Mouse (Mus musculus) kidney, embryonic 14.5 days (tissue): Measurements from ENCODE around the gene Naa50. TPM values are rescaled to one million over a fixed set of nuclear protein-coding genes. Genes with fewer than 3 reads are reported as not detected.

Experiments used
- ATAC-seq: fragments of 200-750 bp; cut with Nextera tagmentation; 2 replicates; pipeline ENCODE4 v1.8.0; 2017; ENCODE audit warnings: moderate number of reproducible peaks, mild to moderate bottlenecking, moderate TSS enrichment, moderate library complexity; ENCODE audit not compliant: low FRiP score, low TSS enrichment
- H3K27ac ChIP-seq: fragments of 300-500 bp; sonication (generic); 2 replicates; pipeline ENCODE4 v1.5.1; 2014; ENCODE audit warnings: low read depth, mild to moderate bottlenecking, low read length, moderate library complexity, mixed read lengths
- H3K27me3 ChIP-seq: fragments of 300-500 bp; sonication (generic); 2 replicates; pipeline ENCODE4 v1.6.1; 2014; ENCODE audit warnings: mild to moderate bottlenecking, low read length; ENCODE audit not compliant: control insufficient read depth, insufficient read depth
- H3K36me3 ChIP-seq: fragments of 300-500 bp; sonication (generic); 2 replicates; pipeline ENCODE4 v1.6.1; 2014; ENCODE audit warnings: low read length, mixed read lengths; ENCODE audit not compliant: control insufficient read depth, insufficient read depth
- H3K4me1 ChIP-seq: fragments of 300-500 bp; sonication (generic); 2 replicates; pipeline ENCODE4 v1.6.1; 2014; ENCODE audit warnings: low read length, mixed read lengths; ENCODE audit not compliant: control insufficient read depth, insufficient read depth
- H3K4me2 ChIP-seq: fragments of 300-500 bp; sonication (generic); replicated peaks from 2 replicates; pipeline ENCODE4 v1.6.1; 2014; ENCODE audit warnings: low read depth, mild to moderate bottlenecking, low read length
- H3K4me3 ChIP-seq: fragments of 300-500 bp; sonication (generic); 2 replicates; pipeline ENCODE4 v1.5.1; 2014; ENCODE audit warnings: mild to moderate bottlenecking, low read length
- H3K9ac ChIP-seq: fragments of 300-500 bp; sonication (generic); 2 replicates; pipeline ENCODE4 v1.6.1; 2014; ENCODE audit warnings: low read depth, mild to moderate bottlenecking, low read length, moderate library complexity
- H3K9me3 ChIP-seq: fragments of 300-500 bp; sonication (generic); 2 replicates; pipeline ENCODE4 v1.6.1; 2016; ENCODE audit warnings: low read length; ENCODE audit not compliant: control insufficient read depth
- WGBS: fragments of 180-500 bp; shearing (Covaris S2); extraction: QIAGEN DNeasy Blood & Tissue Kit; methylation state at CpG from one replicate; pipeline ENCODE4 v1.1.7; 2014; 5-methylcytosine and 5-hydroxymethylcytosine counted together
- polyA plus RNA-seq: library from polyadenylated mRNA; unstranded; fragments of >200 nt; fragmentation: Nextera tagmentation; extraction: Ambion mirVana; gene quantifications from 2 replicates; pipeline ENCODE4 v1.2.1, GENCODE M21; 2014

The Naa50 gene
- polyA plus RNA-seq, 1 experiment from 2014 or later = 77.4 TPM

DNA sequence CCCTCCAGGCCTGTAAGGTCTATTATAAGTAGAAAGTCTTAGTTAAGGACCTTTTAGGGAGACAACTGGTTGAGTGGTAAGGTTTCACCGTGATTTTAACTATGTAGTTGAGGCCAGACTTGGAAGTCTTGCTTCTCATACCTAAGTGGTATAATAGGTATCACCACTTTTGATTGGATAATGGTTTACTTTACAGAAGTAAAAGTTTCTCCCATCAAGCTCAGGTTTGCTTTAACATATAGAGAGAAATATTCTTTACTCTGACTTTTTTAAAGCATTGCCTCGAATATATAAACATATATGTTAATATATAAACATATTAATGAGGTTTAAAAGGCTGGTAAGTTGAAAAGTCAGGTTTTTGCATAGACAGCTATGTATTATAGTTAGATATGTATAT, 24.2 kb downstream of the Naa50 start:
- Histone ChIP-seq H3K4me3 (no peak overlapping the region), H3K4me1 (no peaks in the 10 kb centered on the region), H3K4me2 (no peak overlapping the region), H3K27ac (no peak overlapping the region), H3K36me3 (peaks cover 16% of the 10 kb centered on the region), H3K9me3 (no peaks in the 10 kb centered on the region), H3K27me3 (no peaks in the 10 kb centered on the region), H3K9ac (no peak overlapping the region)
- 89% methylated on average over 2 of the region's 2 CpGs for WGBS
- ATAC-seq = no peak

DNA sequence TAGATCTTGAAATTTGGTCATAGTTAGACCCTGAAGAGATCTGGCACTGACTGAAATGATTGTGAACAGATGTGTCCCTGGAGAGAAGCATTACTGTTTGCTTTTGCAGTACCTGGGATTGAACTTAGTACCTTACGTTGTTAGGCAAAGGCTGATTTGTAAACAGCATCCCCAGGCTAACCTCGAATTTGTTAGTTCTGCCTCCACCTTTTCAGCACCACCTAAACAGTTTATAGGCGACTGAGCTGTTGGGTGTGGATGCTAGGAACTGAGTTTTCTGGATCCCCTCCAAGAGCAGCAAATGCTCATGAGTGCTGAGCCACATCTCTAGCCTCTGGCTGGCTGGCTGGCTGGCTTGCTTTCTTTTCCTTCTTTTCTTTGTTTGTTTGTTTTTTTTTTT, 25.6 kb downstream of the Naa50 start:
- ATAC-seq = no peak
- Histone ChIP-seq H3K4me3 (no peak overlapping the region), H3K9me3 (no peaks in the 10 kb centered on the region), H3K36me3 (peaks cover 2% of the 10 kb centered on the region; the same call in 1 of the 2 replicates), H3K4me1 (no peaks in the 10 kb centered on the region), H3K4me2 (no peak overlapping the region), H3K27me3 (no peaks in the 10 kb centered on the region), H3K27ac (no peak overlapping the region), H3K9ac (no peak overlapping the region)
- WGBS = 49% methylated on average over 3 of the region's 3 CpGs

DNA sequence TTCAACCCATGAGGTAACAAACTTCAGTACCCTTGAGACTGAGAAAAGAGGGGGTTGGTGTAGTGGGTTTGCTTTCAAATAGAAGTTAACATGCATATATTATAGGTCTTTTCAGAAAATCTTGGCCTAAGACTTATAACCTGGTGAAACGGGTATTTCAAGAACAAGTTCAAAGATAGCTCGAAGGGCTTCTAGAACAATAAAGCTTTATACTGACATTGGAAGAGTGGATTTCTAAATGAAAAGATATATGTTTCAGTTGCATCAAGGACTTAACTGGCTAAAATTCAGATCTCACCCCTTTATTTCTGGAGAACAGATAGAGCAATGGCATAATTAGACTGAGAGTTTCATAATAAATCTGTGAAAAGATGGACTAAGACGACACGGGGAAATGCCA, 29.4 kb downstream of the Naa50 start:
- H3K9me3 ChIP-seq = no peaks in the 10 kb centered on the region
- no peak overlapping the region for H3K4me2 ChIP-seq
- H3K4me1 ChIP-seq = peaks cover 2% of the 10 kb centered on the region
- no peaks in the 10 kb centered on the region for H3K36me3 ChIP-seq
- H3K9ac ChIP-seq = no peak overlapping the region
- 86% methylated on average over 4 of the region's 4 CpGs for WGBS
- H3K4me3 ChIP-seq = no peak overlapping the region
- no peak for ATAC-seq
- no peaks in the 10 kb centered on the region for H3K27me3 ChIP-seq
- H3K27ac ChIP-seq = no peak overlapping the region

DNA sequence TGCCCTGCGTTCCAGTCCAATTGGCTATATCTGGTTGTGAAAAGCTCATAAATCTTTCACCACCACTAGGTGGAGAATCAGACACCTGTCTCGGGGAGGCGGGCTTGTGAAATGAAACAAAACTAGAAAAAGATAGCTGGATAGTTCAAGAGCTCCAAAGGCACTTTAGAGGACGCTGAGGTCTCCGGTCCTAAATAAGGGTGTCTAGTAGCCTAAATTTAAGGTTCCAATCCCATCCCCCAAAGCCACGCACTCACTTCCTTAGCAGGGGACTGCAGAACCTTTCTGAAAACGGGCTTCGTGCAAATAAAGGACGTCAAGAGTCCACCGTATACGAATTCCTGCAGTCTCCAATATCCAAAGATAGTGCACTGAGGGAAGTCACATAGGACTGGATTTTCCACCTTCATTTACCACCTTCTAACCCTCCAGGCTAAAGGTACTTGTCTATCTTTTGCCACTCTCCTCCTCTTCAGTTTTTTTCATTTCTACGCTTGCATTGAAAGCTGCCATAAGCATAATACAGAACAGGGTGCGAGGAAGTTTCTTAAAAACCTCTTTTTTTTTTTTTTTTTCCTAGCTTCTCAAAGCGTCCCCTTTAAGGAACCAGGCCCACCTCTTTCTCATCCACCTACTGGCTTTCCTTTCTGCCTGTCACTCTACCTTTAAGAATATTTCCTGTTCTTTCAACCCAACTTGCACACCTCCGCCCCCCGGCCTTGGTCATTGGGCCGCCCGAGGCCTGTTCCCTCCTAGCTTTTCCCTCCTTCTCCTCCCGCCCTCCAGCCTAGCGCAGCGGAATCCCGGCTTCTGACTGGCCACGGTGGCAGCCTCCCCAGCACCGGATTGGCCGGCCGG, 32.9 kb downstream of the Naa50 start:
- Histone ChIP-seq H3K4me3 (peak overlapping the region; percentile 90), H3K27ac (peak overlapping the region; percentile 86), H3K4me1 (peaks cover 14% of the 10 kb centered on the region), H3K9me3 (no peaks in the 10 kb centered on the region), H3K9ac (peak overlapping the region; percentile 97), H3K27me3 (no peaks in the 10 kb centered on the region), H3K36me3 (no peaks in the 10 kb centered on the region), H3K4me2 (peak overlapping the region; percentile 67)
- WGBS = 0% methylated on average over 26 of the region's 26 CpGs
- ATAC-seq = peak; percentile 100

DNA sequence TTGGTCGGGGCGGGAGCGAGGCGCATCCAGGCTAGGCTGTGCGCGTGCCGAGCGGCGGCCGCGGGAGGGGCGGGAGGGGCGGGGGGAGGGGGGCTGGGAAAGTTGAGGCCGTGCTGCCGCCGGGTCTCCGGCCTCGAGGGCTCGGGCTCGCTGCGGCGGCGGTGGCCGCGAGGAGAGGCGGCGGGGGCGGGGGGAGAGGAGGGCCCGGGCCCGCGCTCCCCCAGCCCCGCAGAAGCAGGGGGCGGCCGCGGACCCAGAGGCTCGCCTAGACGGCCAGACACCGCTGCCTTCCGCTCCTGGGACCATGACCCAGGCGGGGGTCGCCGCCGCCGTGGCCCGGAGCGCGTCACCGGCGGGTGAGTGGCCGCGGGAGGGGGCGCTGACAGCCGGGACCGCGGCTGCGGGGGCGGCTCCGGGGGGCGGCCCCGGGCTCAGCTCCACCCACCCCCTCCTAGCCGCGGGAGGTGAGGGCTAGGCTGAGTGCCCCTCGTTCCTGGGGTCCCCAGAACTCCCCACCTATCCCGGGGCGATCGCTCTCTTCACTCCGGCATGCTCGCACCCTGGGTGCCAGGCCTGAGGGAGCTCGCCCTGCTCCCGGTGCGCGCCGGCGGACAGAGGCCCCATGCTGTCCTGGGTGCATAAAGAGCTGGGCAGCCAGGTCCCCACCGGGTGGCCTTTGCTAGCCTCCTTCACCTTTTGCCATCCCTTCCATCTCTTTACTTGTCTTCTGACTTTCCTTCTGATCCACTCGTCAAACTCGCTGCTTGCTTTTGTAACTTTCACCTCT, 33.7 kb downstream of the Naa50 start, which contains the start of gene Usf3:
Gene Usf3 (plus strand): TSS at position 92 of the 787 bp plus-strand sequence.
- peak; percentile 72 for ATAC-seq
- 0% methylated on average over 30 of the region's 77 CpGs for WGBS
- Histone ChIP-seq H3K9ac (peak within 1 kb of the TSS; percentile 97), H3K4me2 (peak within 1 kb of the TSS; percentile 67), H3K4me3 (peak within 1 kb of the TSS; percentile 90), H3K27me3 (no peaks in the 10 kb centered on the region), H3K36me3 (no peaks in the 10 kb centered on the region), H3K27ac (peak within 1 kb of the TSS; percentile 97), H3K9me3 (no peaks in the 10 kb centered on the region), H3K4me1 (peaks cover 14% of the 10 kb centered on the region)

DNA sequence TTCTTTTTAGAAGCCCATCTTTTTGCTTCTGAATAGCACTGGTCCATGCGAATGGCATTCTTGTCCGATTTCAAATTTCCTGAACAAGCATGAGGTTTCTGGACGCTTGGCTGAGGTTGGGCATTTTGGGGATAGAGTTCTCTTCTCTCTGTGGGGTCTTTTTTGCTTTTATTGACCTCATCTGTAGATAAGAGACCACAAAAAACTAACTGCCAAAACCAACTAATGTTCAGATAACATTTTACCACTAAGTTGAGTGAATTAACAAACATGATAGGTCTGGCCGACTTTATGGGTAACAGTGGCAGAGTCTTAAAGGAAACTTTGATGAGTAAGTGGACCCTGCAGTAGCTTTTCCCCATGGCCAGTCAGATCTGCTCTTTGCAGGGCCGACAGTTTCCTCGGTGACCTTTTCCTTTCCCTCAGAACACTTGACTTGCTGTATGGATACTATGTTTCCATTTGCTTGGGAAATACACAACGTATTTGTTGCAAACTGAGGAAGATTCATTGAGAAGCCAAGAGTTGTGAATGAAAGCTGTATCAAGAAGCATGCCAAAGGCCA, 34.4 kb downstream of the Naa50 start:
- Histone ChIP-seq H3K27ac (peak overlapping the region; percentile 55; the same call in 1 of the 2 replicates), H3K36me3 (no peaks in the 10 kb centered on the region), H3K27me3 (no peaks in the 10 kb centered on the region), H3K9me3 (no peaks in the 10 kb centered on the region), H3K4me3 (peak overlapping the region; percentile 90), H3K9ac (peak overlapping the region; percentile 97; the same call in 1 of the 2 replicates), H3K4me2 (peak overlapping the region; percentile 64), H3K4me1 (peaks cover 14% of the 10 kb centered on the region)
- WGBS = 16% methylated on average over 7 of the region's 7 CpGs
- ATAC-seq = no peak

DNA sequence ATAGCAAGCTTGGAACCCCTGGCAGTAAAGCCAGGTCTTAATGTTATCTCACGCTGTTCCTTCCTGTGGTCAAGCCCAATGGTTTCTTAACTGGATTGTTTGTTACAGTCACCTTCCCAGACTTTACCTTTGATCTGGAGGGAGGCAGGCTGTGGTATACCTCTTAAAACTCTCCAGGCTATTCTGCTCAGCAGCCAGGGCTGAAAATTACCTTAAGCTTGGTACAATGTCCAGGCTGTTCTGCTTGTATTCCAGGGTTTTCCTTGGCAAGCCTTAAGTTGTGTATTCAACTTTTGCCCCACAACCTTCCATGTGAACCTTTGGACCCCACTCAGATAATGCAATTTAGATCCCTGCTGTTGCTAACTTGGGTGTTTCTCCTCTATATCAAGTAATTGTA, 35.4 kb downstream of the Naa50 start:
- no peaks in the 10 kb centered on the region for H3K9me3 ChIP-seq
- H3K9ac ChIP-seq = no peak overlapping the region
- H3K4me3 ChIP-seq = no peak overlapping the region
- no peaks in the 10 kb centered on the region for H3K36me3 ChIP-seq
- H3K27ac ChIP-seq = no peak overlapping the region
- H3K27me3 ChIP-seq = no peaks in the 10 kb centered on the region
- 61% methylated on average over 1 of the region's 1 CpGs for WGBS
- ATAC-seq = no peak
- no peak overlapping the region for H3K4me2 ChIP-seq
- H3K4me1 ChIP-seq = peaks cover 14% of the 10 kb centered on the region

DNA sequence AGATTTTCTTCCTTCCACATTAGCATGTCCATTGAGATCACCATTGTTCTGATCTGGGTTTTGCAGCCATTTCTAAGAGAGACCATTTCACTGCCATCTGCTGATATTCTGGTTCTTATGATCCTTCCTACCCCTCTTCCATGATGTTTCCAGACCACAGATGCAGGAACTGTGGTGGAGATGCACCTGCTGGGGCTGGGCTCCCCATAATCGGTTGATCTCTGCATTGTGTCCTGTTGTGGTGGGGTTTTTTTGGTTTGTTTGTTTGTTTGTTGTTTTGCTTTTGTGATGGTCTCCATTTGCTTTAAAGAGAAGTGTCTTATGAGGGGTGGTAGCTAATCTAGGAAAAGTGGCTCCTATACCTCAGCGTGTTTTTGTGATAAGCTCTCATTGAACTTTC, 36.9 kb downstream of the Naa50 start:
- no peak overlapping the region for H3K4me3 ChIP-seq
- peaks cover 14% of the 10 kb centered on the region for H3K4me1 ChIP-seq
- no peak overlapping the region for H3K27ac ChIP-seq
- H3K9me3 ChIP-seq = no peaks in the 10 kb centered on the region
- H3K27me3 ChIP-seq = no peaks in the 10 kb centered on the region
- no peak for ATAC-seq
- no peak overlapping the region for H3K4me2 ChIP-seq
- H3K9ac ChIP-seq = no peak overlapping the region
- WGBS = 97% methylated on average over 2 of the region's 2 CpGs
- no peaks in the 10 kb centered on the region; the same call in 1 of the 2 replicates for H3K36me3 ChIP-seq
